Mouse (Mus musculus) spleen, adult 18-20 months (tissue): ENCODE data around the gene Tm6sf1.
"Not testable (repeated sequence)": the region's sequence is repeated elsewhere in the genome, so short reads cannot be mapped to it uniquely, and the experiment has no call there.

Source experiments
- DNase-seq, 2 experiments: peaks; one replicate each; pipeline ENCODE4 v3.0.0; 2022; ENCODE audit warnings: mixed read lengths in 2 of 2

The Tm6sf1 gene

GRCm38 (mm10) chr7:81858968-81859721, at the start of gene Tm6sf1:
TSS of gene Tm6sf1 (plus strand) at chr7:81859001.
- DNase-seq = peak; percentile 54 to 55

DNA sequence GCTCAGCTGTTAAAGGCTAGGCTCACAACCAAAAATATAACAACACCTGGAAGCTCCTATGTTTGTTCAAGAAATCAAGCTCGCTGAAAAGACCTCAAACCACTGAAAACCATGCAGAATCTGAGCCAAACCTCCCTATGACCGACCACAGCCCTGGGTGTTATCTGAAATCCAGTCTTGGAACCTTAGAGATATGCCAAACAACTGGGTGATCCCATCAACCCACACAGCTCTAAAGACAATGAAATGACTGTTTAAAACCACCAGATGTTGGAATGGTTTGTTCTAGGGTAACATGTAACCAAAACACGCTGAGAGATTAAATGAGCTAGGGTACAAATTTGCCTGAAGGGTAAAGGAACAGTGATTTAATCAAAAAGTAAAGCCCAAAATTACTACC, 33.9 kb upstream of the Tm6sf1 start:
- DNase-seq = no peak

DNA sequence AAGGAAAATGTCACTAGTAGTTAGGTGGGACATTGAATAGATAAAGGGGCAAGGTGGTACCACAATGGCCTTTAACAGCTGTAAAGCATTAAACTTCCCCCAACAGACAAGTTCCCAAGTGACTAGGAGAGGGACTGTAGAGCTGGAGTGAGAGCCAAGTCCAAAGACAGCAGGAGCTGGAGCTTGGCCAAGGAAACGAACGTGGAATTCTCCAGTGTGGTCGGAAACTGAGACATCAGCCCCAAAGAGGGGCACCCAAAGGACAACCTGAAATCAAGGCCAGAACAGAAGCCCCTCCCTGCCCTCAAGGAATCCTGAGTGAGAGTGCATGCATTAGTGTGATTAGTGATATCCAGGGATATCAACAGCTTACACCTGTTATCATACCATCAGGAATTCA, 33.4 kb upstream of the Tm6sf1 start:
- DNase-seq = no peak

DNA sequence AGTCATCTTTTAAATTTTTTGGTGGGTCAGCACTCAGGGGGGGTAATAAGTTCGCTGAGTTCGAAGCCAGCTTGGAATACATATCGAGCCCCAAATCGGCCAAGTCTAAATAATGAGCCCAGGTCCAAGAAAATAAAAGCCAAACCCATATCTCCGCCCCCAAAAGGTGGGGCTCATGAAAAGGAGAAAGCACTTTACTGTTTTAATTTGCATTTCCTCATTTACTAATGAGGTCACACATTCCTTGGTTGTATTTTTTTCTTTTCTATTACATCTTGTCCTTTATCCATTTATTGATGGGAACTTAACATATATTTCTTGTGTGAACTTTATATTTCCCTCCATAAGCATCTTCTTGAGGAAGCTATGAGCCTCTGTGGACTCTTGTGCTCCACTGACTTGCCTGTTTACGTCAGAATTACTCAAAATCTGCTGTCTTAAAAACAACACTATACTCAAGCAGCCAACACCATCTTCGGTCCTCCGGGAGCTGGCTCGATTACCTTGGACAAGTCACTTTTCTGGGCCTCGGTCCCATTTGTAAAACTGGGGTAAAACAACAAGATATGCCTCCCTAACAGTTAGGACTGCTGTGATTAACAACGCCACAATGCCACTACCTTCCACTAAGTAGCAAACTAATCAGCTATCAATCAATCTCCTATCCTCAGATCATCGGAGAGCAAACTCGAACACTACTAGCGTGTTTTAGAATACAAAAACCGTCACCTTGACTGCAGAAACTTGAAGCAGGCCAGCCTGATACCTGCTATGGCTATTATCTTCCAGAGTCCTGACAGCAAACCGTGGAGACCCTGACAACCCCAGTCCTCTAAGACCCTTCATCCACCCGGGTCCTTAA, 30.8 kb upstream of the Tm6sf1 start:
- peak in 1 of 2 experiments; percentile 16 for DNase-seq

DNA sequence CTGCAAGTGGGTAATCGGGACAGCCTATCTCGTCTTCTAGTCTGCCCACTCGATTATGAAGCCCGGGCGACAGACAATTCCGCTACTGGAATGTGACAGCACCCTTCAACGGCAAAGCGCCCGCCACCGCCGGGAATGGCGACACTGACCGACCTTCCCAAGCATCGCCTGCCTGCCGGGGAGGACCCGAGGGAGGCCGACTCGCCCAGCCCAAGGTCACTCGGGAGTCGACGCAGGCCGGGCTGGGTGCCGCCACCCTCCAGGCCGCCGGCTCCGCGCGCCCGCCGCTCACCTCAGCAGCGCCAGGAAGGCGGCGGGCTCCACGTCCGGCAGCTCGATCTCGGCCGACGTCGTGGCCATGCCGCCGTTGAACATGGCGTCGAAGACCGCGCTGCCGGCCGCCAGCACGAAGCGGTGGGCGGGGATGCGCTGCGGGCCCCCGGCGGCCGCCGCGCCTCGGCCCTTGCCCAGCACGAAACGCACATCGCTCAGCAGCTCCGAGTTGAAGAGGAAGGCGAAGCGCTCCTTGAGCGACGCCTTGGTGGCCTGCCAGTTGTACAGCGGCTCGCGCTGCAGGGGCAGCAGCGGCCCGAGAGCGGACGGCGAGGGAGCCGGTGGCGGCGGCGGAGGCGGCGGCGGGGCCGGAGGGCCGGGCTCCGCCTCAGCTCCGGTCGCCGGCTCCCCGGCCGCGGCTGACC, 30.0 kb upstream of the Tm6sf1 start:
- DNase-seq = peak in 1 of 2 experiments; percentile 46

DNA sequence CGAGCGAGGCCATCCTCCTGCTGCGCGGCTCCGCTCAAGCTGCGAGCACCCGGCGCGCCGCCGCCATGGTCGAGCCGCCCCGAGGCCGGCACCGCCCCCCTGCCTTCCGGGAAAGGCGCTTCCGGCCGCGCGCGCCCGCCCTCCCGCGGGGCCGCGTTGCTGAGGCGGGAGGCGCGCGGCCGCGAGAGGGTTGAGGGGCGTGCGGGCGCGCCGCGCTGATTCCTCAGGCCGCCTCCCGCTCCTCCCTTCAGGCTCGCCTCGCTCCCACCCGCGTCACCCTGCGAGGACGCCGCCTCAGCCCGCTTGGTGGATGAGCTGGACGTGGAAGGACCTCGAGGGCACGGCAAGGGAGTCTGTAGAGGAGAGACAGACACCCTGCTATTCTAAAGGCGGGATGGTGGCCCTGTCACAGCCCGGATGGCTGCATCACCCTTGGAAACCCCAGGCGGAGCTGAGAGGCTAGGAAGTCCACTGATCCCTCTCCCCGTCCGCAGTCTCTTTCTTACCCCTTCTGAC, 29.4 kb upstream of the Tm6sf1 start, which contains the start of gene Btbd1:
Gene Btbd1, minus strand, starts transcription at position 53 of the 516 bp plus-strand sequence.
- peak; percentile 74 to 89 for DNase-seq

DNA sequence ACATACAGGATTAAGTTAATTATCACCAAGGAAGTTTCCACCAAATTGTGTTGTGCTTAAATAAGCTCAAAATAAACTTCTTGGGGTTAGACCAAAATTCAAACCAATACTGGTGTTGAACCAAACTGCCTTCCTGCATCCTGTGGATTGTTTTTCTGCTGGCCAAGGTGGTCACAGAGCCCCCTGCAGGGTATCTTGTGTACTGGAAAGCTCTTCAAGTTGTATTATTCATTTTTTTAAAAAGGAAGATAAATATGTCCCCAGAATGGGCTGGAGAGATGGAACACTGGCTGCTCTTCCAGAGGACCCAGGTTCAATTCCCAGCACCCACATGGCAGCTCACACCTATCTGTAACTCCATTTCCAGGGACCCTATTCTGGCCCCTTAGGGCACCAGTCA, 24.0 kb upstream of the Tm6sf1 start:
- no peak for DNase-seq

GRCm38 (mm10) chr7:81835430-81835829, 23.4 kb upstream of the Tm6sf1 start:
- no peak for DNase-seq

- DNase-seq = not testable (repeated sequence)
Observed at GRCm38 (mm10) chr7:81837771-81838170, 21.0 kb upstream of the Tm6sf1 start.

- no peak for DNase-seq
Observed at GRCm38 (mm10) chr7:81839746-81840145, 19.1 kb upstream of the Tm6sf1 start.

- no peak for DNase-seq
Observed at GRCm38 (mm10) chr7:81840661-81841181, 18.1 kb upstream of the Tm6sf1 start.

DNA sequence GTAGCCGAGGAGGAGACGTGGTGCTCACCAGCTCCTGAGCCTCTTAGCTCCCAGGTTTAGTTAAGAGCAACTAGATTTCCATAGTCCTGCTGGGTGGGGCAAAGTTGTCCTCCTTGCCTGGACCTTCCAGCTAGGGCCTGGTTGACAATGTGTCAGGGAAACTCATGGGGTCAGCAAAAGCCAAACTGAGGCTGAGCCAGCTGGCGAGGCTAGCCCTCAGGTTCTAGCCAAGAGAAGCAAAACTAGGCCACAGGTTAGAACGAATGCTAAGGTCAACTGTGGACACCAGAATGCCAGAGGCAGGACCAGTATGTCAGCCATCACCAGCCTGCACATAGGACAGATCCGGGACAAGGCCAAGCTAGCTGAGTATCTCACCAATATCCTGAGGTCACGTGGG, 17.4 kb upstream of the Tm6sf1 start:
- no peak for DNase-seq

DNA sequence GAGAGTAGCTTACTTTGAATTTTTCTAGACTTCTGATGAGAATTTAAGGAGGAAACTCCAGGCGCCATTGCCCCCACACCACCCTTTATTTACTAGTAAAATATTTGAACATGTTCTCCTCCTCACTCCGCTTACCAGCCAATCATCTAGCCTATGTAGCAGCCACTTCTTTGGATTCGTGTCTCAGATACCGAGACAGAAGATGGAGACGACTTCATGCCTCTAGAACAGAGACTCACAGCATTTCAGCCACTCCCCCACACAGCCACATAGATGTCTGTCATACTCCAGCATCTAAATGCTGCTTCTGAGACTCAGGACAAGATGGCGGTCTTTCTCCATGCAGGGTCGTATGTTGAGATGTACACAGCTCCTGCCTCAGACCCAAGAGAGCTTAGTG, 16.7 kb upstream of the Tm6sf1 start:
- no peak for DNase-seq

DNA sequence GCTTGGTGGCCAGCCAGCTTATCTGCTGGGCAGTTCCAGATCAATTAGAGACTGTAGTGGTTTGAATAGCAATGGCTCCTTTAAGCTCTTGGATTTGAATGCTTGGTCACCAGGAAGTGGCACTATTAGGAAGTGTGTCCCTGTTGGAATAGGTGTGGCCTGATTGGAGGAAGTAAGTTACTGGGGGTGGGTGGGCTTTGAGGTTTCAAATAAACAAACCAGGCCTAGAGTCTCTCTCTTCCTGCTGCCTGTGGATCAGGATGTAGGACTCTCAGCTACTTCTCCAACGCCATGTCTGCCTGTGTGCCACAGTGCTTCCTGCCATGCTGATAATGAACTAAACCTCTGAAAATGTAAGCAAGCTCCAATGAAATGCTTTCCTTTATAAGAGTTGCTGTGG, 15.8 kb upstream of the Tm6sf1 start:
- DNase-seq = no peak

- no peak for DNase-seq
Observed at GRCm38 (mm10) chr7:81843903-81844302, 14.9 kb upstream of the Tm6sf1 start.

DNA sequence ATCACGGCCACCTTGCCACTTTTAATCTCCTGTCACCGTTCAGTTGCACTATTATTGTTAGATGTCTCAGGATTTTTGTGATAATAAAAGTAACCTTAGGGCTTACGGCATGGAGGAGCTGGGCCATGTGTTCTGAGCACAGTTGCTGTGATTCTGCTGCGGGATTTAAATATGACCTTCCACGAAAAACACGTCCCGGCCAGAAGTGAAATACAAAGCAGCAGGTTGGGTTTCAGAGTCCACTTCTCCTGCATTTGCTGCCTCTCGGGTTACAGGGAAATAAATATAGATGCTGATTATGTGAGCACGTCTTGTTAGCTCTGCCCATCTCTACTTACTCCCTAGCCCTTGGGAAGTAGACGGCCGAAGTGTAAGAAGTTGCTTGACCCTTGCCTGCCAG, 14.0 kb upstream of the Tm6sf1 start:
- no peak for DNase-seq

DNA sequence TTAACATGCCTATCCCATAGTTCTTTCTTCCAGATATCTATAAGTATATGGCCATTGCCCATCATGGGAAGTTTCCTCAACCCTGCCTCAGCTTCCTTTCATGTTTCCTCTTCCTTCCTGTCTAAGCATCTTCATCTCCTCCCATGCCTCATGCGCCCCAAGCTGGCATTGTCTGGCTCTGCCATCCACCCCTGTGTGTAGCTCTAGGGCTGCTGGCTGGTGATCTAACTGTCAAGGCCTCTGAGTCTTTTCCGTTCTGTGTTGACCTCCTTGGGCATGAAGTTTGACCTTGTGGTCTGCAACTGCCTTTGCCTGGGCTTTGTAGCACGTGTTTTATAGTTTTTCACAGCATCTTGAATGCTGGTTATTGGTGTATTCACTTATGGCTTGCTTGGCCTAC, 13.5 kb upstream of the Tm6sf1 start:
- no peak for DNase-seq

- DNase-seq = no peak
Observed at GRCm38 (mm10) chr7:81846008-81846407, 12.8 kb upstream of the Tm6sf1 start.

DNA sequence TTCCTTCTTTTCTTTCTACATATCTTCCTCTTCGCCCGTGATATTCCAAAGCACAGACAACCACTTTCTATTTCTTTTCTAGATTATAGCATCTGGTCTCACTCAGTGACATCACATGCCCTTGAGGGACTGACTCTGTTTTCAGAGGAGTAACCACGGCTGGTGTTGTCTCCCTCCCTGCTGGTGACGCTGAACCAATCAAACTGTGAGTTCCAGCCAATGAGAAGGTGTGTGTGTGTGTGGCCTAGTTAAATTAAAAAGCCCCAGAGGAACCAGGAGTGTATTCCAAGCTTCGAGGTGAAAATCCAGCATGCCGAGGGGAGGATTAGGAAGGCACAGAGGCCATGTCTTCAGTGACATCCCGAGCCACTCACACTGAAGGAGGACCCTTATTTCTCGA, 11.8 kb upstream of the Tm6sf1 start:
- DNase-seq = no peak

- DNase-seq = no peak
Observed at GRCm38 (mm10) chr7:81847777-81848176, 11.0 kb upstream of the Tm6sf1 start.

- DNase-seq = no peak
Observed at GRCm38 (mm10) chr7:81849214-81849613, 9.6 kb upstream of the Tm6sf1 start.

DNA sequence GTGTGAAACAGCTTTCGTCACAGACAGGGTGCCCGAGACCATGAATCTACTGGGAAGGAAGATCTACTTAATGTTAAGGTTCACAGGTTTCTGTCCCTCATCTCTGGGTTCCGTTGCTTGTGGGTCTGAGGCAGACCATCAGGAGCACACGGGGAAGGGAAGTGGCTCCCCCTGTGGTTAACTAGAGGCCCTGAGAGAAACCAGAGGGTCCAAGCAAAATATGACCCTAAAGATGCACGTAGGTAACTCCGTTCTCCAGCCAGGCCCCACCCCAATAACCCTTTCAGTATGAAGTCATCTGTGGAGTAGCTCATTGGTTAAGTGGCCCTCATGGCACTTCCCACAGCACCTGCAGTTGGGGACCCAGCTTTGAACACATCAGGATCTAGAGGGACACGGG, 9.2 kb upstream of the Tm6sf1 start:
- no peak for DNase-seq

DNA sequence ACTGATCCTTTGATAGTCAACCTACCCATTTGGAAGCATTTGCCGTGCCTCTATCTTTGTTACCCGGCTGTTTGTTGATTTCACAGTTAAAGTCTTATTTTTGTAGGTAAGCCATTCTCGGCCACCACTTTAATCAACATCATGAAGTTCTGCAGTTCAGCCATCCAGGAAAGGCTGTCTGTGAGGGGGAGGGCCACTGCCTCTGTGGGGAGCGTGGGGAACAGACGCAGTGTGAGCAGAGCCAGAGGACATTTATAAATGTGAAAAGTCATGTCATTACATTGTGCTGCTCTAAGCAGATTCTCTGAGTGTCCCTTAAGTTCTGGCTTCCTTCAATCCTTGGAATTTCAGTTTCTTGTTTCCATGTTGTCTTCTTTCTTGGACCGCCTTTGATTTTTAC, 8.6 kb upstream of the Tm6sf1 start:
- DNase-seq = no peak
